Mouse (Mus musculus) neural tube, embryonic 10.5 days (tissue): ENCODE measurements around the gene Scgb2b20.
"Not testable (repeated sequence)": the region's sequence is repeated elsewhere in the genome, so short reads cannot be mapped to it uniquely, and the experiment has no call there.

Experiments used
- DNase-seq: peaks from one replicate; pipeline ENCODE4 v3.0.0-alpha.2; 2017; ENCODE audit warnings: low spot score; ENCODE audit errors: extremely low spot score

Gene Scgb2b20

GRCm38 (mm10) chr7:33366222-33366621 is at the start of gene Scgb2b20:
TSS of gene Scgb2b20 (minus strand) at chr7:33366322.
- DNase-seq: not testable (repeated sequence)

DNA sequence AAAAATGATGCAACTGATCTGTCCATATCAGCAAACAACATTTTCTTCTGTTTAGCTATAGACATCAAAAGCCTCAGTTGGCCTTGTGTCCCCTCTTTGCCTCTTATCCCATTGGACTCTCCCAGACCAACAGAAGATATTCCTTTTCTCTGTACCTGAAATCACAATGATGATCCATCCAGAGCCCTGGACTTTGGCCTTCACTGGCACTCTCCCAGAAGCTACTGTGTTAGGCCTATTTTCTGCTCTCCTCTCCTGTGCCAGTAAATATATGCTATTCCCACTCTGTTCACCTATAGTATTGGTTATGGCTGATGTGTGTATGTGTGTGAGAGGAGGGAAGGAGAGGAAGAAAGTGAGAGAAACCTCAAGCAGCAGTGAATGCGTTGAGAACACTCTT is 43.6 kb upstream of the Scgb2b20 start:
- not testable (repeated sequence) for DNase-seq

- DNase-seq: no peak
These were observed 35.5 kb upstream of the Scgb2b20 start for GRCm38 (mm10) chr7:33401650-33402049.

GRCm38 (mm10) chr7:33399749-33400148 is 33.6 kb upstream of the Scgb2b20 start:
- not testable (repeated sequence) for DNase-seq

GRCm38 (mm10) chr7:33372934-33373333 is 6.8 kb upstream of the Scgb2b20 start, which contains the start of gene Scgb1b20:
TSS of gene Scgb1b20 (plus strand) at chr7:33373234.
- not testable (repeated sequence) for DNase-seq
